Mouse (Mus musculus) liver, postnatal 0 days (tissue): Measurements from ENCODE around the gene Podn. TPM values are rescaled to one million over a fixed set of nuclear protein-coding genes. Genes with fewer than 3 reads are reported as not detected.

Experiments
- ATAC-seq: fragments of 200-750 bp; cut with Nextera tagmentation; 2 replicates; pipeline ENCODE4 v1.8.0; 2017; ENCODE audit warnings: mild to moderate bottlenecking, moderate library complexity
- DNase-seq: peaks from one replicate; pipeline ENCODE4 v3.0.0-alpha.2; 2016
- H3K27ac ChIP-seq: fragments of 300-500 bp; sonication (generic); 2 replicates; pipeline ENCODE4 v1.5.1; 2014; ENCODE audit warnings: antibody characterized with exemption, moderate library complexity, mild to moderate bottlenecking, low read depth
- H3K27me3 ChIP-seq: fragments of 300-500 bp; sonication (generic); 2 replicates; pipeline ENCODE4 v1.6.1; 2014; ENCODE audit warnings: low read length, control low read depth, mixed read lengths; ENCODE audit not compliant: insufficient read depth
- H3K36me3 ChIP-seq: fragments of 300-500 bp; sonication (generic); replicated peaks from 2 replicates; pipeline ENCODE4 v1.6.1; 2014; ENCODE audit warnings: mild to moderate bottlenecking, control low read depth, low read length, moderate library complexity, mixed read lengths; ENCODE audit not compliant: insufficient read depth
- H3K4me1 ChIP-seq: fragments of 300-500 bp; sonication (generic); 2 replicates; pipeline ENCODE4 v1.6.1; 2014; ENCODE audit warnings: antibody characterized with exemption, mild to moderate bottlenecking, control low read depth; ENCODE audit not compliant: insufficient read depth
- H3K4me2 ChIP-seq: fragments of 300-500 bp; sonication (generic); 2 replicates; pipeline ENCODE4 v1.6.1; 2014; ENCODE audit warnings: low read depth, mild to moderate bottlenecking, low read length, moderate library complexity, mixed read lengths
- H3K4me3 ChIP-seq: fragments of 300-500 bp; sonication (generic); 2 replicates; pipeline ENCODE4 v1.5.1; 2014; ENCODE audit warnings: low read depth, low read length
- H3K9ac ChIP-seq: fragments of 300-500 bp; sonication (generic); replicated peaks from 2 replicates; pipeline ENCODE4 v1.6.1; 2014; ENCODE audit warnings: mild to moderate bottlenecking, moderate library complexity
- H3K9me3 ChIP-seq: fragments of 300-500 bp; sonication (generic); 2 replicates; pipeline ENCODE4 v1.6.1; 2016; ENCODE audit warnings: mild to moderate bottlenecking, control low read depth, low read length, mixed read lengths
- CTCF ChIP-seq: sonication (generic); IDR thresholded peaks from 2 replicates; pipeline ENCODE4 v1.5.1; 2016; ENCODE audit warnings: antibody characterized with exemption, low read depth
- EP300 ChIP-seq: IDR thresholded peaks from 2 replicates; pipeline ENCODE4 v1.6.1; 2016; ENCODE audit warnings: antibody characterized with exemption, low read depth, mild to moderate bottlenecking
- WGBS: fragments of 180-500 bp; shearing (Covaris S2); extraction: QIAGEN DNeasy Blood & Tissue Kit; methylation state at CpG from one replicate; pipeline ENCODE4 v1.1.7; 2014; ENCODE audit not compliant: insufficient replicate concordance; 5-methylcytosine and 5-hydroxymethylcytosine counted together
- polyA plus RNA-seq: library from polyadenylated mRNA; unstranded; fragments of >200 nt; fragmentation: Nextera tagmentation; extraction: Ambion mirVana; gene quantifications from 2 replicates; pipeline ENCODE4 v1.2.1, GENCODE M21; 2015

Gene Podn
- polyA plus RNA-seq, 1 experiment from 2014 or later, result 0.43 TPM

- no peak overlapping the region for H3K4me2 ChIP-seq
- H3K27me3 ChIP-seq, result no peaks in the 10 kb centered on the region
- 64% methylated on average over 7 of the region's 7 CpGs for WGBS
- DNase-seq, result no peak
- H3K4me1 ChIP-seq, result no peaks in the 10 kb centered on the region
- TF ChIP-seq CTCF (no peak), EP300 (no peak)
- no peaks in the 10 kb centered on the region for H3K36me3 ChIP-seq
- no peaks in the 10 kb centered on the region for H3K9me3 ChIP-seq
- H3K27ac ChIP-seq, result no peak overlapping the region
- H3K9ac ChIP-seq, result no peak overlapping the region
- H3K4me3 ChIP-seq, result no peak overlapping the region
- no peak for ATAC-seq
These were observed 111.8 kb downstream of the Podn start for GRCm38 (mm10) chr4:107984282-107984981.

- whole genome bisulfite sequencing, result 73% methylated on average over 1 of the region's 1 CpGs
- TF ChIP-seq EP300, result no peak
- TF ChIP-seq CTCF, result no peak
- Histone ChIP-seq H3K27ac (no peak overlapping the region), H3K36me3 (no peaks in the 10 kb centered on the region), H3K9ac (no peak overlapping the region), H3K4me1 (no peaks in the 10 kb centered on the region), H3K4me2 (no peak overlapping the region), H3K9me3 (no peaks in the 10 kb centered on the region), H3K4me3 (no peak overlapping the region), H3K27me3 (no peaks in the 10 kb centered on the region)
- DNase-seq (no peak), ATAC-seq (no peak)
These were observed 112.5 kb downstream of the Podn start for GRCm38 (mm10) chr4:107983717-107984116.

- TF ChIP-seq CTCF (no peak), EP300 (no peak)
- H3K4me3 ChIP-seq, result no peak overlapping the region
- no peak overlapping the region for H3K4me2 ChIP-seq
- no peaks in the 10 kb centered on the region for H3K36me3 ChIP-seq
- ATAC-seq (no peak), DNase-seq (no peak)
- no peaks in the 10 kb centered on the region for H3K27me3 ChIP-seq
- H3K9ac ChIP-seq, result no peak overlapping the region
- H3K9me3 ChIP-seq, result no peaks in the 10 kb centered on the region
- H3K4me1 ChIP-seq, result no peaks in the 10 kb centered on the region
- WGBS, result 82% methylated on average over 6 of the region's 6 CpGs
- H3K27ac ChIP-seq, result no peak overlapping the region
These were observed 116.1 kb downstream of the Podn start for GRCm38 (mm10) chr4:107980002-107980600.

- no peaks in the 10 kb centered on the region for H3K36me3 ChIP-seq
These were observed 116.7 kb downstream of the Podn start for GRCm38 (mm10) chr4:107979530-107979929.

GRCm38 (mm10) chr4:107977593-107977992, 118.7 kb downstream of the Podn start:
- Histone ChIP-seq H3K4me1 (no peaks in the 10 kb centered on the region), H3K36me3 (no peaks in the 10 kb centered on the region), H3K4me2 (no peak overlapping the region), H3K9ac (no peak overlapping the region), H3K27ac (no peak overlapping the region), H3K27me3 (no peaks in the 10 kb centered on the region), H3K9me3 (no peaks in the 10 kb centered on the region), H3K4me3 (no peak overlapping the region)
- DNase-seq (no peak), ATAC-seq (no peak)
- WGBS, result 70% methylated on average over 4 of the region's 4 CpGs
- no peak for TF ChIP-seq CTCF
- no peak for TF ChIP-seq EP300

More at GRCm38 (mm10) chr4:107979530-107979929, 116.7 kb downstream of the Podn start:
- ATAC-seq (no peak), DNase-seq (no peak)
- no peak for TF ChIP-seq CTCF
- Histone ChIP-seq H3K9me3 (no peaks in the 10 kb centered on the region), H3K4me3 (no peak overlapping the region), H3K4me2 (no peak overlapping the region), H3K27me3 (no peaks in the 10 kb centered on the region), H3K27ac (no peak overlapping the region), H3K4me1 (no peaks in the 10 kb centered on the region), H3K9ac (no peak overlapping the region)
- WGBS, result 54% methylated on average over 2 of the region's 2 CpGs

- ATAC-seq, result no peak
- Histone ChIP-seq H3K27ac (no peak overlapping the region), H3K9ac (no peak overlapping the region), H3K36me3 (no peaks in the 10 kb centered on the region), H3K4me3 (no peak overlapping the region), H3K9me3 (no peaks in the 10 kb centered on the region), H3K4me1 (no peaks in the 10 kb centered on the region), H3K27me3 (no peaks in the 10 kb centered on the region), H3K4me2 (no peak overlapping the region)
- 67% methylated on average over 7 of the region's 7 CpGs for WGBS
- TF ChIP-seq CTCF (no peak), EP300 (no peak)
- DNase-seq, result no peak
These were observed 121.2 kb downstream of the Podn start for GRCm38 (mm10) chr4:107975004-107975403.
